Mouse (Mus musculus) kidney, postnatal 10 days (tissue): ENCODE measurements around the gene 1810049J17Rik.

Source experiments
- DNase-seq: peaks from one replicate; pipeline ENCODE4 v3.0.0; 2021; ENCODE audit warnings: mixed read lengths

1810049J17Rik gene

DNA sequence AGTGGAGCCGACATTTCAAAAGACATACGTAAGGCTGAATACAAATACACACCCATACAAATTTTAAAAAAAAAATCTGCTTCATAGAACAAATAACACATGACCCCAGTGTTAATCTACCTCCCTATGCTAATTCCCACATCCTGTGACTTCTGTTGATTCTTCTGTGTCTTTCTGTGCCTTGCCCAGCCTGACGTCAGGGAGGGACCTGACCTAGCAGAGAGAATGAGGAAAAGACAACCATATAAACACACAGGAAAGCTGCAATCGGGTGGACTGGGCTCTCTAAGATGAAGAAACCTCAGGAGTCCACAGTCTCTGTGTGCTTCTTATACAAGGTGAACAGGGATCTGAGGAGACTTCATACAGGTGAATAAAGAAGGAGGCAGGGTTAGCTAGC, 14.6 kb downstream of the 1810049J17Rik start:
- DNase-seq, result no peak

DNA sequence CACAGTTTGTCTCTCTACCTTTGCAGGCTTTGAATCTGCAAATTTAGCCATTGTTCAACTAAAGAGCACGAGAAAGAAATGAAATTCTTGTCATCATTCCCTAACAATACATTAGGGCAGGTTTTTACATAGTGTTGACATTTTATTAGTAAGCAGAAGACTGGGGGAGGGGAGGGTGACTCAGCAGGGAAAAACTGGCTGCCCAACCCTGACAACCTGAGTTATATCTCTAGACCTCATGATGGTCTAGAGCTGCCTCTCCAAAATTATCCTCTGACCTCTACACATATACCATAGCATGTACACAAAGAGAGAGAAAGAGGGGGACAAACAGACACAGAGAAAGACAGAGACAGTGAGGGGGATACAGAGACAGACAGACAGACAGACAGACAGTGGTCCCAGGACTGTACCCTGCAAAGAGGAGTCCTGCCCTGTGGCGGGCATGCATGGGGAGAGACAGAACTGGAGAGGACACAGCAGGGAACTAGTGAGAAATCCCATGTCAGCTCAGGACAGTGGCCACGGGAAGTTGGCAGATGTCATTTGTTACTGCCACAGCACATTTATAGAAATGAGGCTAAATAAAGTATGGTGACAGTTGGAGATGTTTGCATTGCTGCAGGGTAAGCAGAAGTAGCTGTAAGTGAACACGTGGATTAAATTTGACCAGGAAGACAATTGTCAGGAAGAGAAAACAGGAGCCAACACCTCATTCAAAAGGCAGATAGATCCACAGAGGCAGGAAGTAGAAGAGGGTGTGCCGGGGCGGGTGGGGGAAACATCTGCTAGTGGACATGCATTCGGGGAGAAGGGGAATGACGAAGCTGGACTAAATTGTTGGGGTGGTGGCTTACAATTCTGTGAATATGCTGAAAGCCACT, 15.3 kb downstream of the 1810049J17Rik start:
- DNase-seq, result no peak

DNA sequence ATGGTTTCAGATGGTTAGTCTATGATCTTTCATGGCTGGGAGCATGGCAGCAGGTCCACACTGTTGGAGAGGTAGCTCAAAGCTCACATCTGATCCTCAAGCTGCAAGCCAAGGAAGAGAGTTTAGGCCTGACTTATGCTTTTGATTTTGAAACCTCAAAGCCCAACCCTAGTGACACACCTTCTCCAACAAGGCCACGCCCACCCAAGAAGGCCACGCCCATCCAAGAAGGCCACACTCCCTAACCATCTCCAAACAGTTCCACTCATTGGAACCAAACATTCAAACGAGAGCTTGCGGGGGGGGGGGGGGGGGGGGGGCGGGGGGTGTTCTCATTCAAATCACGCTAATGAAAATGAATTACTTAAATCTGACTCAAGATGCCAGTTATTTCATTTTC, 19.9 kb downstream of the 1810049J17Rik start:
- DNase-seq, result no peak

DNA sequence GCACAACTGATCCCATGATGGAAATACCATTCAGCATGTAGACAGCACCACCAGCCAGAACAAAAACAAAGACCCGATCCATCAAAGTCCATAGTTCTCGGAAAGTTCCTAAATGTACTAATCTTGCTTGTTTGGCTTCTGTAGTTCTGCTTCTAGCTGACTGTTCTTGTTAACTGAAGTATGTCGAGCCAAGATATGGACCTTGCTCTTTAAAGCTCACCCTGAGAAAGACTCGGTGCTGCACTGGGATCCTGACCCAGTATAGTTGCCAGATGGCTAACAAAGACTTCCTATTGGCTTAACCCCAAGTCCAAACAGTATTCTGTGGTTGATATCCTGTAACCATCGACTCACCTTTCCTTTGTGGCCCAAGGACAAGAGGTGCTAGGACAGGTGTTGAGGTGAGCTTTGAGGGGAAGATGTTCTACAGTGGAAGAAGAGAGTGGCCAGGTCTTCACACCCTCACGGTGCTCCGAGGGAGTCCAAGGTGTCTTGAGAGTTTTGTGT, 23.4 kb downstream of the 1810049J17Rik start:
- no peak for DNase-seq

DNA sequence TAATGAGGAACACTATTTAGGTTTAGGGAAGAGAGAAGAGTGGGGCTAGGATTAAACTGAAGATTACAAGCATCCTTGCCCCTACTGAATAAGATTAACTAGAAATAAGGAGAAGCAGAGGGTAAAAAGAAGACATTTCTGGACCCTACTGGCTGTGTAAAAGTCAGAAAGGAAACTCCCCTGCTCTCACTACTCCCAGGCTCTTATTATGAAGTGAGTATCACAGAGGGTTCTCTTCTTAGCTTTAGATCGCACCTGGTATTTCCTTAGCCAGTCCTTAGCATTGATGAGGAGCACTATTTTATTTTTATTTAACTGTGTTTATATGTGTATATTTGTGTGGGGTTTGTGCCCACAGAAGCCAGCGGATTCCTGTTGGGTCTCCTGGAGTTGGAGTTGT, 25.5 kb downstream of the 1810049J17Rik start:
- no peak for DNase-seq

DNA sequence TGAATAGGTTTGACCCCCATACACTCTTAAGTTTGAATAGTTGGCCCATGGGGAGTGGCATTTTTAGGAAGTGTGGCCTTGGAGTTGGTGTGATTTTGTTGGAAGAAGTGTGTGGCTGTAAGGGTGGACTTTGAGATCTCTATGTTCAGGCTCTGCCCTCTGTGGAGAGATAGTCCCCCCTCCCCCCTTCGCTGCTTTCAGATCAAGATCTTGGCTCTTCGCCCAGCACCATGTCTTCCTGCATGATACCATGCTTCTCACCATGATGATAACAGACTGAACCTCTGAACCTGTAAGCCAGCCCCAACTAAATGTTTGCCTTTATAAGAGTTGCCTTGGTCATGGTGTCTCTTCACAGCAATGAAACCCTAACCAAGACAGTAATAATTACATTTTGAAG, 29.9 kb downstream of the 1810049J17Rik start:
- no peak for DNase-seq

DNA sequence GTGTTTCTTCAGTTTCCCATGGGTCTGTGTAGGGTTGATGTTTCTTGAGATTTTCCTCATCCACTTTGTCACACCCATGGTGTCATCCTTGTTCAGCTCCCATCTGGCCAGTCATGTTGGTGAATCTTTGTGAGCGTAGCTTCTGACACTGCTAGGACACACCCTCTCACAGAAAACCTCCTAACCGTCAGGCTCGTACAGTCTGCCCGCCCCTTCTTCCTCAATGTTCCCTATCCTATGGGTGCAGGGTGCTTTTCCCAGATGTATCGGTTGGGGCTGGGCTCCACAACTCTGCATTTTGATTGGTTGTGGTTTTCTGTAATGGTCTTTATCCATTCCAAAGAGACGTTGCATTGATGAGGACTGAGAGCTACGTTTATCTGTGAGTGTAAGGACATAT, 31.4 kb downstream of the 1810049J17Rik start:
- no peak for DNase-seq

DNA sequence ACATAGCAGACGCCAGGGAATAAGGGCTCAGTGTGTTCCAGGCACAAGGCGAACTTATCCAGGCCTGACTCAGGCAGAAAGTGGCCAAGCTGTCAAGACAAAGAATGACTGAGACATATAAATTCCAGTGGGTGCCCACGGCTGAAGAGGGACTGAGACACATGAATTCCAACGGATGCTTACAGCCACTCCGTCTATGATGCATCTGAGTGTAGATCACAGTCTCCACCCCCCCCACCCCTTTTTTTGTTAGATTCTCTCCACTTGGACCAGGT, 36.2 kb downstream of the 1810049J17Rik start:
- DNase-seq, result no peak

DNA sequence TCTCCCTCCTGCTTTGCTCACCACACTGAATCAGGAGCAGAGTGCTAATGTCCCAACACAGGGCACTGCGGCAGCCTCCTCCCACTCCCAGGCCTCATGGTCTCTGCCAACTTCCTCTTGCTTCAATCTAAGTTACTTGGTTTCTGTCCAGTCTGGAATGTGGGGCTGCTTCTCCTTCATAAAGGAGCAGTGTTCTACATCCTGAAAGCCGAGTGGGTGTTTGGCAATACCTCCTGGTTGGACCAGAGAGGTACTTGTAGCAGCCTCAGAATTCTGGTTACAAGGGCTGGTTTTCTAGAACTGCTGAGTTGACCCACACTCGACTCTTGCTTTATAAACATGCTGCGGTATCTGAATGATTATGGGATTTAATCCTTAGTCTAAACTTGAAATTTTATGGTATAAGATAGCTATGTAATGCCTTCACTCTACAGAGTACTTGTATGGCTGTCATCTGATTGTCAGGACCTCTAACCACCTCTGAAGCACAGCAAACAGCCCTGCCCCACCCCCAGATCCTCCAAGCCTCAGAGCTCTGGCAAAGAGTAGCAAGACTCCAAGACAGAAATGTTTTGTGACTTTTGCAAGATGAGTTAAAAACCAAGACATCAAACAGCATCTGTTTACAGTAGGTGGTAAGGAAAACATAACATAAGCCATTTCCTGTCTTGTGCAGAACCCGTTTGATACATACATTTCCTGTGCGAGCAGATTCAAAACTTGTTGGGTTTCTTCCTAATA, 36.7 kb downstream of the 1810049J17Rik start:
- no peak for DNase-seq

DNA sequence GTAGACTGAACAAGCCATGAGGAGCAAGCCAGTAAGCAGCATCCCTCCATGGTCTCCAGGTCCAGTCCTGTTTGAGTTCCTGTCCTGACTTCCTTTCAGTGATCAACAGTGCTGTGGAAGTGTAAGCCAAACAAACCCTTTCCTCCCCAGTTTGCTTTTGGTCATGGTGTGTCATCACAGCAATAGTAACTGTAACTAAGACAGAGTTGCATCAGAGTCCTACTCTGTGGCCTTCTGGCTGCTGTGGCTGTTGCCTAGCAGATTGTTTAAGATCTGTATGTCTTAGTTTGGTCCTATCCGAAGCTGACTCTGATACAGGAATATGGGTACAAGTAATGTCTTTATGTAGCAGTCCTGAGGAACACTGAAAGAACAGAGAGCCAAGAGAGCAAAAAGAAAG, 41.9 kb downstream of the 1810049J17Rik start:
- DNase-seq, result no peak

DNA sequence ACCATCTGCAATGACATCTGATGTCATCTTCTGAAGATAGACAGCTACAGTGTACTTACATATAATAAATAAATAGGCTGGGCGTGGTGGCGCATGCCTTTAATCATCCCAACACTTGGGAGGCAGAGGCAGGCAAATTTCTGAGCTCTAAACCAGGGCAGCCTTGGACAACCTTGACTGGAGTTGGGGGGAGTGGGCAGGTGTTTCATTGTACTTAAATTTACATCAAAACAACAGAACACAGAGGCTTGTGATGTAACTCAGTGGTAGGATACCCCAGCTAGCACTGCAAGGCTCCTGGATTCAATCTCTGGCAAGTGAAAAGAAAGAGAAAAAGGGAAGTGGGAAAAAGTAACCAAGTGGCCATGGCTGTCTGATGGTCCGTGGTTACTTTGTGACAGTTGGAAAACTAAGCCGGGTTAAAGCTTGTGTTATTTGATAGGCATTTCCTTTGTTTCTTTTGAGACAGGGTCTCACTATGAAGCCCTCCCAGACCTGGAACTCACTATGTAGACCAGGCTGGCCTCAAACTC, 46.5 kb downstream of the 1810049J17Rik start:
- DNase-seq, result no peak

DNA sequence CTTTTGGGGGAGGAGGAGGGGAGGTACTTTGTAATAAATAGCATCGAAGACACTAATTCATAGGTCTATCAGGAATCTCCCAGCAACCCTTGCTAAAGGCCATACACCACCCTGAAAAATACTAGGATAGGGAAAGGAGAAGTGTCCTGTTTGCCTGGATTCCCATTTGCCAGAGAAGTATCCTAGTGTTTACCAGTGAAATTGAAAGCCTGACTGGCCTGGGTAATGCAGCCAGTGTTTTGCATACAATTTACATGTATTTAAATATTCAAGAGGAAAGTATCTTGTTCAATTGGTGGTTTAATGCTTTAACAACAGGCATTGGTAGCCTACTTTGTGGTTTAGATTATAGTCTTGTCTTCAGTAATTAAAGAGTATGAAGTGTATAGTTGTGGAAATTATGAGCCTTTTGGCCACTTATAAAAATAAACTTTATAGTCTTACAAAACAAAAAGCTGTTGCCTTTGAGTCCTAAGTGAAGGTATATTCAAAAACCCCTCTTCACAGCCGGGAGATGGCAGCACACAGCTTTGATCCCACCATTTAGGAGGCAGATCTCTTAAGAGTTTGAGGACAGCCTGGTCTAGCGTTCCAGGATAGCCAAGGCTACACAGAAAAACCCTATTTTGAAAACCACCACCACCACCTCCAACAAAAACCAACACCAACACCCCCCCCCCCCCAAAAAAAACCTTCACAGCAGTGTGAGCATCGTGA, 47.5 kb downstream of the 1810049J17Rik start:
- no peak for DNase-seq

DNA sequence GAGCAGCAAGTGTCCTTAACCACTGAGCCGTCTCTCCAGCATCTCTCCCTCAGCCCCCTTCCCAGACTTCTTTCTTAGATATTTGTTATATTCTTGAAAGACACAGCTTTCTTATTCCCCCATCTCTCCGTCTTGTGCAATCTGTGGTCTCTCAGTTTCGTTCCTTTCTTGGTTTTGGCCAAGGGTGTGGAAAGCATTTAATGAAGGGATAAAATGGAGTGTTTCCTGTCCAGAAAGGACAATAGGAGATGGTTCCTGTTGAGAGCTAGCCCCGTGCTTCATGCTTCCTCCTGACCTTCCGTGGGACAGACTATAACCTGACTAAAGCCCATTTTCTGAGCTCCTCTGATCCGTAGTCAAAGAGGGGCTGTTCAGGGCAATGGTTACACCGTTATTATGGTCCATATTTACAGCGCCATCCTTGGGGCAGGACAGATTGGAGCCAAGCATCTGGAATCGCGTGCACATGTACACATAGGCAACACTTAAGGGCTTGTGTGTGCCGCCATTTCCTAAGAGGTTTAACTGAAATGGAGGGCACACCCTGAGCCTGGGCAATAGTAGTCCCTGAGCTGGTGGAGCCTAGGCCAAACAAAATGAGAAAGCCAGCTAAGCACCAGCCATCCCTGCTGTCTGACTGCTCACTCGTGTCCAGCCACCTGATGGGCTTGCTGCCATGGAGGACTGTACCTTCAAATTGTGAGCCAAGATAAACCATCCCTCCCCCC, 48.2 kb downstream of the 1810049J17Rik start:
- no peak for DNase-seq
